Mouse (Mus musculus) ES-CJ7 (cell line): ENCODE data around the gene Smyd5.
"Not testable (repeated sequence)": the region's sequence is repeated elsewhere in the genome, so short reads cannot be mapped to it uniquely, and the experiment has no call there.

ENCODE experiments used
- DNase-seq: peaks from one replicate; pipeline ENCODE4 v3.0.0; 2011; ENCODE audit warnings: low read depth, low spot score

Smyd5 gene

GRCm38 (mm10) chr6:85447351-85447750 is 15.6 kb downstream of the Smyd5 start:
- no peak for DNase-seq

- not testable (repeated sequence) for DNase-seq
Observed at GRCm38 (mm10) chr6:85450140-85450539, 18.4 kb downstream of the Smyd5 start.

- DNase-seq = peak; percentile 99
Observed at GRCm38 (mm10) chr6:85450697-85451663, 19.2 kb downstream of the Smyd5 start, which contains the start of gene Cct7. Gene Cct7 (plus strand): TSS chr6:85451514.

GRCm38 (mm10) chr6:85451664-85452410 is 20.0 kb downstream of the Smyd5 start, which contains the start of gene Pradc1:
Gene Pradc1 (minus strand): TSS chr6:85451970.
- peak; percentile 99 for DNase-seq

- DNase-seq = peak; percentile 46
Observed at GRCm38 (mm10) chr6:85452411-85452665, 20.5 kb downstream of the Smyd5 start.

GRCm38 (mm10) chr6:85452816-85453215 is 21.0 kb downstream of the Smyd5 start:
- DNase-seq = no peak

- no peak for DNase-seq
Observed at GRCm38 (mm10) chr6:85459621-85460020, 27.8 kb downstream of the Smyd5 start.

- DNase-seq = peak; percentile 54
Observed at GRCm38 (mm10) chr6:85465381-85465780, 33.6 kb downstream of the Smyd5 start.

- DNase-seq = no peak
Observed at GRCm38 (mm10) chr6:85469660-85470430, 38.1 kb downstream of the Smyd5 start.

- no peak for DNase-seq
Observed at GRCm38 (mm10) chr6:85471962-85472361, 40.2 kb downstream of the Smyd5 start.

- DNase-seq = no peak
Observed at GRCm38 (mm10) chr6:85472542-85472941, 40.8 kb downstream of the Smyd5 start.

GRCm38 (mm10) chr6:85475581-85475980 is 43.8 kb downstream of the Smyd5 start:
- DNase-seq = peak; percentile 61

- DNase-seq = peak; percentile 83
Observed at GRCm38 (mm10) chr6:85477366-85477917, 45.7 kb downstream of the Smyd5 start.

- peak; percentile 58 for DNase-seq
Observed at GRCm38 (mm10) chr6:85478416-85478815, 46.6 kb downstream of the Smyd5 start.

- DNase-seq = no peak
Observed at GRCm38 (mm10) chr6:85479979-85480378, 48.2 kb downstream of the Smyd5 start.

GRCm38 (mm10) chr6:85480685-85481084 is 48.9 kb downstream of the Smyd5 start:
- no peak for DNase-seq

- DNase-seq = peak; percentile 64
Observed at GRCm38 (mm10) chr6:85483843-85484721, 52.3 kb downstream of the Smyd5 start.

GRCm38 (mm10) chr6:85485738-85486137 is 53.9 kb downstream of the Smyd5 start:
- DNase-seq = no peak

- no peak for DNase-seq
Observed at GRCm38 (mm10) chr6:85488510-85488909, 56.7 kb downstream of the Smyd5 start.

- no peak for DNase-seq
Observed at GRCm38 (mm10) chr6:85489717-85490116, 57.9 kb downstream of the Smyd5 start.
